Mouse (Mus musculus) testis, adult 2 months (tissue): ENCODE measurements around the gene Gsdma. TPM values are rescaled to one million over a fixed set of nuclear protein-coding genes. Genes with fewer than 3 reads are reported as not detected.
A peak's percentile ranks its signal among the peaks of the same experiment; 100 is the strongest.

Experiments
- H3K27ac ChIP-seq: fragments of 200-500 bp; 2 replicates; pipeline ENCODE4 v1.5.1; 2012; ENCODE audit warnings: low read depth, low read length; ENCODE audit not compliant: control insufficient read depth, insufficient read depth
- H3K27me3 ChIP-seq: fragments of 200-500 bp; 2 replicates; pipeline ENCODE4 v1.6.1; 2012; ENCODE audit warnings: mild to moderate bottlenecking, low read length, moderate library complexity; ENCODE audit not compliant: control insufficient read depth, insufficient read depth
- H3K36me3 ChIP-seq: fragments of 200-500 bp; 2 replicates; pipeline ENCODE4 v1.6.1; 2012; ENCODE audit warnings: mild to moderate bottlenecking, low read length; ENCODE audit not compliant: control insufficient read depth, insufficient read depth
- H3K4me1 ChIP-seq: fragments of 200-500 bp; 2 replicates; pipeline ENCODE4 v1.6.1; 2012; ENCODE audit warnings: low read length; ENCODE audit not compliant: control insufficient read depth, insufficient read depth
- H3K4me3 ChIP-seq: fragments of 200-500 bp; 2 replicates; pipeline ENCODE4 v1.5.1; 2012; ENCODE audit warnings: low read depth, mild to moderate bottlenecking, low read length, moderate library complexity, mixed read lengths; ENCODE audit not compliant: control insufficient read depth
- CTCF ChIP-seq: fragments of 200-500 bp; IDR thresholded peaks from 2 replicates; pipeline ENCODE4 v1.5.1; 2012; ENCODE audit warnings: low read depth, mild to moderate bottlenecking, inconsistent platforms, low read length, moderate library complexity; ENCODE audit not compliant: control insufficient read depth, insufficient read depth, insufficient replicate concordance
- POLR2A ChIP-seq: fragments of 200-500 bp; IDR thresholded peaks from 2 replicates; pipeline ENCODE4 v1.6.1; 2012; ENCODE audit warnings: low read depth, mild to moderate bottlenecking, inconsistent platforms, low read length, moderate library complexity; ENCODE audit not compliant: control insufficient read depth
- polyA plus RNA-seq: library from polyadenylated mRNA; depleted of rRNA; stranded (reverse); fragments of >200 nt; gene quantifications from 2 replicates; pipeline ENCODE4 v1.2.3, GENCODE M21; 2012

Gsdma gene
- polyA plus RNA-seq, 1 experiment = 6.7 TPM

DNA sequence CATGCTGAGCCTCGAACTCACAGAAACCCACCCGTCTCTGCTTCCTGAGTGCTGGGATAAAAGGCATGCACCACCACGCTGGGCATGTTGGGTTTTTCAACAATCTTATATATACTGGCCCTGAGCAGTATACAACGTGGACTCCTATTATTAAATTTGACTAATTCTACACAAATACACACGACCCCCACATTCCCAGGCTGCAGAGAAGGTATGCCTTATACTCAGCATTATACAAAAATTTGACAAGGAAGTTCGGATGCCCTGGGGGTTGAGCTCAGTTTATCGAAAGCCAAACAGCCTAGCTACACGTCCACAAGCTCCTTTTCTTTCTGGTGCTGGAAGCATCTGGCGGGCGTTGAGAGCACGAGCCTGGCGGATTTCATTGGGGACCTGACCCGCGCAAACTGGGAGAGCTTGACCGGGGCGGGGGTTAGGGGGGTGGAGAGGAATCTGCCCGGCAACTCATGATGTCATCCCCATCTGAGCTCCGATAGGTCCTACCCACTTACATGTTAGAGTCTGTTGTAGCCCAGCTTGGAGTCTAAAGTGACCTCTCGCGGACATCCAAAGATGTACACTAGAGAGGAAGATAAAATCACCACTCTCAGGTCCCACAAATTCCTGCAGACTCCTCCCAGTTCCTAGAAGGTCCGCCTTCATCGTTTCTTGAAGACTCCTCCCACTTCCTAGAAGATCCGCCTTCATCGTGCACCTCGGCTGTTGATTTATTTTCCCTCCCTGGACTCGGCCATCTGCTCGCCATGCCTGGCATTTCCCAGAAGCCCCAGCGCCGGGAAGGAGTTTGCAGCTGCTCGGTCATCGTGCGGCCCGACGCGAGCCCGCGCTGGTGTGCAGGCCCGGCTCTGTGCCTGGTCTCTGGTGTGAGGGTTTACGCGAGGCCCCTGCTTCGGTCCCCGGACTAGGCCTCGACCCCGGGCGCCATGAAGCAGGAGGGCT is 17.9 kb downstream of the Gsdma start, which contains the start of gene Psmd3:
Gene Psmd3 (plus strand): TSS at position 769 of the 960 bp plus-strand sequence.
- peak; percentile 69 for TF ChIP-seq POLR2A
- no peak for TF ChIP-seq CTCF
- Histone ChIP-seq H3K4me1 (peaks cover 2% of the 10 kb centered on the region), H3K27ac (peak within 1 kb of the TSS; percentile 82), H3K36me3 (peaks cover 3% of the 10 kb centered on the region), H3K27me3 (no peaks in the 10 kb centered on the region), H3K4me3 (peak within 1 kb of the TSS; percentile 95)

- Histone ChIP-seq H3K4me3 (peak overlapping the region; percentile 95), H3K27me3 (no peaks in the 10 kb centered on the region), H3K36me3 (peaks cover 3% of the 10 kb centered on the region), H3K4me1 (peaks cover 2% of the 10 kb centered on the region), H3K27ac (peak overlapping the region; percentile 82)
- TF ChIP-seq POLR2A = no peak
- no peak for TF ChIP-seq CTCF
These were observed 18.7 kb downstream of the Gsdma start for GRCm38 (mm10) chr11:98682811-98683210.

- Histone ChIP-seq H3K27me3 (no peaks in the 10 kb centered on the region), H3K4me3 (no peak overlapping the region), H3K36me3 (peaks cover 5% of the 10 kb centered on the region), H3K4me1 (peaks cover 2% of the 10 kb centered on the region), H3K27ac (no peak overlapping the region)
- no peak for TF ChIP-seq POLR2A
- no peak for TF ChIP-seq CTCF
These were observed 21.5 kb downstream of the Gsdma start for GRCm38 (mm10) chr11:98685642-98686041.

DNA sequence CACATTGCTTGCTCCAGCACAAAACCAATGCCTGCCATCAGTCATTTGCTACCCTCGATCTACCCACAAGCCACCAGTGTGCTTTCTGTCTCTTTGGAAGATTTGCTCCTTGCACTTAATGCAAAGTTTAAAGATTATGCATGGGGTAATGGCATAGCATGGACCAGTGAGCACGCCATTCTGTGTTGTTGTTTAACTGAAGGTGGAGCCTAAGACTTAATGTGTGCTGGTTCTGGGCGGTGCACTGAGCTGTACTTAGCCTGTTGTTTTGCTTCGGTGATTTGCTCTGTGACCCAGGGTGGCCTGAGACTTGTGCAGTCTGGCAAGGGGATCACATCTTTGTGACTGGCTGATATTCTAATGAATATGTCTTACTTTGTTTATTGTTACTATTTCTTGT is 22.8 kb downstream of the Gsdma start:
- Histone ChIP-seq H3K36me3 (peaks cover 7% of the 10 kb centered on the region), H3K4me1 (no peaks in the 10 kb centered on the region; the same call in none of the 2 replicates), H3K27me3 (no peaks in the 10 kb centered on the region), H3K4me3 (no peak overlapping the region), H3K27ac (no peak overlapping the region)
- TF ChIP-seq POLR2A (no peak), CTCF (no peak)

DNA sequence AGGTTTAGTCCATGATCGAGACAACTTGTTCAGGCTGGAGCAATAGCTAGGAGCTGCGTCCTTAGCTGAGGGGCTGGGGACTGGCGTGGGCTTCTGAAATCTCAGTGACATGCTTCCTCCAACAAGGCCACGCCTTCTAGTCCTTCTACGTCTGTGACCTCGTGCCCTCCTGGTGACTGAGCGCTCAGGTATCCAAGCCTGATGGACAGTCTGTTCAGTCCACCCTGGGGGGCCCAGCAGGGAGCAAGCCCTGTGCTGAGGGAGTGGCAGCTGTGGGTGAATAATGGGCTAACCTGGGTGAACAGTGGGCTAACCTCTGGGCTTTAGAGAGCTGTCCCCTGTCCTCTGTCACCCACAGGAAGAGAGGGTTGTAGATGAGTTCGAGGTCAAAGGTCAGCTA is 23.9 kb downstream of the Gsdma start:
- H3K27me3 ChIP-seq = no peaks in the 10 kb centered on the region
- H3K4me3 ChIP-seq = no peak overlapping the region
- peaks cover 7% of the 10 kb centered on the region for H3K36me3 ChIP-seq
- H3K27ac ChIP-seq = no peak overlapping the region
- TF ChIP-seq POLR2A = no peak
- no peak for TF ChIP-seq CTCF
- no peaks in the 10 kb centered on the region; the same call in none of the 2 replicates for H3K4me1 ChIP-seq

DNA sequence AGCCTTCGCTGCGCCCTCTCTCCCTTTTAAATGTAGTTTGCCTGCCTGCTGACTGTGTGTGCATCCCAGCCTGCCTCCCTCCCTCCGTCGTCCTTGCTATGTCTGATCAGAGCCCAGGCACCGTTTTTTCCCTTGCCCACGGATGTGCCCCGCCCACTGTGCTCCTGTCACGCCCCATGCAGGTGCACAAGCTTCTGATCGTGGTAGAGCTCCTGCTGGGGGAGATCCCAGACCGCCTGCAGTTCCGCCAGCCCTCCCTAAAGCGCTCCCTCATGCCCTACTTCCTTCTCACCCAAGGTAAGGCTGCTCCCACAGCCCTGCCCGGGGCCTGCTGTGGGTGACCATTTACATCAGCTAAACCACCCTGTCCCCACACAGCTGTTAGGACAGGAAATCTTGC is 29.1 kb downstream of the Gsdma start:
- no peak overlapping the region for H3K27ac ChIP-seq
- no peaks in the 10 kb centered on the region for H3K4me1 ChIP-seq
- H3K27me3 ChIP-seq = no peaks in the 10 kb centered on the region
- peaks cover 2% of the 10 kb centered on the region; the same call in 1 of the 2 replicates for H3K36me3 ChIP-seq
- TF ChIP-seq POLR2A (no peak), CTCF (no peak)
- H3K4me3 ChIP-seq = no peak overlapping the region

GRCm38 (mm10) chr11:98693746-98694145 is 29.6 kb downstream of the Gsdma start:
- H3K27me3 ChIP-seq = no peaks in the 10 kb centered on the region
- H3K36me3 ChIP-seq = peaks cover 2% of the 10 kb centered on the region; the same call in 1 of the 2 replicates
- no peak overlapping the region for H3K27ac ChIP-seq
- H3K4me1 ChIP-seq = no peaks in the 10 kb centered on the region
- no peak overlapping the region for H3K4me3 ChIP-seq
- TF ChIP-seq POLR2A = no peak
- TF ChIP-seq CTCF = no peak
